Mouse (Mus musculus) ovary, postnatal 36 days (tissue): ENCODE measurements around the gene Gm5286.
"Not testable (repeated sequence)": the region's sequence is repeated elsewhere in the genome, so short reads cannot be mapped to it uniquely, and the experiment has no call there.

Source experiments
- DNase-seq: peaks from one replicate; pipeline ENCODE4 v3.0.0; 2022; ENCODE audit warnings: low spot score, mixed read lengths

The Gm5286 gene

GRCm38 (mm10) chr3:94196414-94196813 is at the start of gene Gm5286:
Gm5286 (plus strand) TSS chr3:94196714.
- DNase-seq: not testable (repeated sequence)

DNA sequence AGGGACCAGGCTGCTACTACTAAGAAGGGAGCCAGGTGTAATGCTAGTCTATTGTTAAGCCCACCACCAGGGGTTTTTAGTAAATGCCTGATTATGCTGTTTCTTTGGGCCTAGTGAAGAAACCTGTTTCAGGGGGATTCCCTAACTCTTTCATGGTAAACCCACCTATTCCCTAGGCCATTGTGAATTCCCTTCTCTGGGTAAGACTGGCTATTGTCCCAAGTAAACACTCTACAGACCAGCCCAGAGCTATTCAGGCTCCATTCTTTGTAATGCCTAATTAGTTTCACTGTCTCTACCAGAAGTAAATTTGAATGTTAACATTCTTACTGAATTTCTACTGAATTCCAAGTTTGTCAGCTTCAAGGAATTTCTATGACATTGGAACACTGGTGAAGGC is 29.2 kb upstream of the Gm5286 start:
- not testable (repeated sequence) for DNase-seq

DNA sequence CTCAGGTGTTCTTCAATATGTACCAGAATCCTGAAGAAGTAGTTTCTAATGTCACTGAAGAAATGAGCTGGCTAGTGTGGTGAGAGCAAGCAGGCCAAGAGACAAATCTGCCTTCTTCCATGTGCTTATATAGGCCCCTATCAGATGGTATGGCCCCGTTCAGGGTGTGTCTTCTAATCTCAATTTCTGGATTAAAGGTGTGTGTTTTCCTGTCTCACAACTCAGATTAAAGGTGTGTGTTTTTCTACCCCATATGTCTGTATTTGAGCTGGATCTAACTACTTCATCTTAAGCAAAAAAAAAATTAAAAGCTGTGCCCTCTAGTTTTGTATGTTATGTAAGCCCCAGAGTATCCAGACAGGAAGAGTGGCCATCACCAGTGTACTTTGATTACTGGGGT is 18.4 kb upstream of the Gm5286 start, which contains the start of gene Gm10696:
Gm10696 (minus strand) TSS at position 101 of the 400 bp plus-strand sequence.
- DNase-seq: not testable (repeated sequence)
